Mouse (Mus musculus): ENCODE measurements around the gene Gm8947.
"Not testable (repeated sequence)": the region's sequence is repeated elsewhere in the genome, so short reads cannot be mapped to it uniquely, and the experiment has no call there.

GRCm38 (mm10) chr1:151203818-151204217 is 11.6 kb downstream of the Gm8947 start, which contains the start of gene 3110040M04Rik:
- not testable (repeated sequence) for TF ChIP-seq CTCF (conservative IDR thresholded peaks at IDR 0.05; ENCODE audit: low read length); POU5F1 (IDR thresholded peaks at IDR 0.05; ENCODE audit: borderline replicate concordance, low read length); NANOG (IDR thresholded peaks at IDR 0.05; ENCODE audit: borderline replicate concordance, low read length)
